Mouse (Mus musculus) liver, adult (tissue): Measurements from ENCODE around the gene Olfr874.

Source experiments
- GATA4 ChIP-seq: IDR thresholded peaks from 2 replicates; pipeline ENCODE4 v1.6.1; 2014; ENCODE audit warnings: mild to moderate bottlenecking, low read length; ENCODE audit not compliant: insufficient replicate concordance

The Olfr874 gene

DNA sequence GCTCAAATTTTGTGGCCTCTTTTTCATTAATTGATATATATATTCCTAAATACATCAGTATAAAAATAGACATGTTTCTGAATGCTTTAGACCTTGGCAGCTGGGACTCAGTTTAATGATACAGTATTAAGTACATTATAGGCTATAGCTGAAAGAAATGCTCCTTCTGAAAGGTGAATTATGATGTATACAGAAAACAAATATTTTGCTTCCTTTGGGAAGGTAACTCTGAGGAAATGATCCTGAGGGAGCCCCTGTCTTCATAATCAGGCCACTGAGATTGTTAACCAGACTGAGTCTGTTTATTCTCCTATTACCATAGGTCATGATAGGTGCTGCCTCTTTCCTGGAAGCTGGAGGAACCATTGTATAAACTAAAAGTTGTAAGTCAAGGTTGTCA lies at the start of gene Olfr874:
Gene Olfr874 (plus strand): TSS at position 301 of the 400 bp plus-strand sequence.
- TF ChIP-seq GATA4 = no peak

DNA sequence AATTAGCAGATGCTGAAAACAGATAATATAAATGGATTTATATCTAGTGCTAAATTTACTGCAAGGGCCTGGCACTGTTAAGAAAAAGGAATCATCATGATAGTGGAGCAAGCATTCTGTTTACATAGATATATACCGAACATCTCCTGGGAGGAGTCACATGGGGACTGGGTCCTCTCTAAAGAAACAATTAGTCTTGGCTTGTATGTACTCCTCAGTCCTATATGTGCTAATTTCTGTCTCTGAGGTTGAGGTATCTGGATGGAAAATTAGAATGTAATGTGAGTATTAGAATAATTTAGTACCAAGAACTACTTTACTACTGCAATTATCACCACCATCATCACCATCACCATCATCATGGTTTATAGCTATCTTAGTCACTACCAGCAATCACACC lies 28.8 kb upstream of the Olfr874 start, which contains the start of gene Olfr160:
Gene Olfr160 (minus strand): TSS at position 101 of the 400 bp plus-strand sequence.
- TF ChIP-seq GATA4 = no peak

DNA sequence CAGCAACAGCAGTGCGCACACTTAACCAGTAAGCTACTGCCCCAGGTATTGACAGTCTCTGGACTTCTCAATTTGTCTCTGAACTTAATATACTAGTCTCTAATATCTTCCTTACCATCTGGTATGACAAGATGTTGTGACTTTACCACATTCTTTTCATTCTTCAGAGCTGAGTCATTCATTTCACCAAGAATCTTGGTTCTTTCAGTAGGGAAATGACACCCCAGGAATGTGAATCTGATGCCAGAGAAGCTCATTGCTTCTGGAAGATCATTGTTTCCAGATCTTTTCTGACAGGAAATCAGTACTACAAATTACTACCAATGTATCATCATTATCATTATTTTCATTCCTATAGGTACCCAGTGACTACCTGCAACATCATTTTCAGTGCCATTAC lies 10.6 kb upstream of the Olfr874 start:
- TF ChIP-seq GATA4 = no peak

DNA sequence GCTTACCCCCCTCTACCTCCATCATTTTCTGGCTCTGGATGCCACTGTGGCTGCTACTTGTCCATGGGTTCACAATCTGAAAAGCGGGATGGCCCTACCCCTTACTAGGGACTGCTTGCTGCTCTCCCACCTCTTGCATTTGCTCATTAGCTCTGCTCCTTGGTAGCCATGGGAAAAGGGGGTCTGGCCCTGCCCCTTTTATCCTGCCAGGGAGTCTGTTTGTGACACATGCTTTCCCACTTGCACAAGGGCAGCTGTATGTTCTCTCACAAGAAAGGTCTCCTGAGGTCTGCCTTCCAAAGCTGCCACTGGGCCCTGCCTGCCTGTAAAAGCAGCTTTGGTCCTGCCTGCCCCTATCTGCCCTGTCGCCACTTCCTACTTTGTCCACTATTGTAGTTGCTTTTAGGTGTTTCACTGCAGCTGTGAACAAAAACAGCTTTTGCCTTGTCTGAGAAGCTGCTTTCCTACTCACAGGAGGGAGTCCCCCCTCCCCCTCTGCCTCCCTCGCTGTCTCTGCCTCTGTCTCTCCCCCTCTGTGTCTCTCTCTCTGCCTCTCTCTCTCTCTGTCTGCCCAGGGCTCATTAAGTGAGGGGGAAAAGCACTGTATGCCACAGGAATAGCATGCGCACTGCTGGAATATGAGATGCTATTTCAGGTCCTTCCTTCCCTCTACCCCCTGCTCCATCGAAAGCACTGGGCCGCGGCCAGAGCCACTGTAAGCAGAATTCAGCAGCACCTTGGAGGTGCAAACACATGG lies 5.6 kb downstream of the Olfr874 start:
- no peak for TF ChIP-seq GATA4

DNA sequence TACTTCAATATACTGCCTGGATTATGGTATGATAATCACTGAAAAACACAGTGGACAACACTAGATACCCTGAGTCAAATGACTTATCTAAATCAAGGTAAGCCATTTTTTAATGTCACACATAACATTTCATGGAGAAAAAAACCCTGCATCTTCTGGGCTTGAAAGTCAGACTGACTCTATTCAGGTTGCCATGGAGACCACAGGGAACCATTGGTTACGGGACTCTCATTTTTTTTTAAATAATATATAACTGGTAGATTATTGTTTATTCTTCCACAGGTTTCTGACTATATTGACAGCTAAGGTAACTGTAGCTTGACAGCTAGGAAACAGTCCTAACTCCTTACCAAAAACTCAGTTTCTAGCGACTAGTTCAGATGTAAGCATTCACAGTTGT lies 6.6 kb downstream of the Olfr874 start:
- TF ChIP-seq GATA4 = no peak

DNA sequence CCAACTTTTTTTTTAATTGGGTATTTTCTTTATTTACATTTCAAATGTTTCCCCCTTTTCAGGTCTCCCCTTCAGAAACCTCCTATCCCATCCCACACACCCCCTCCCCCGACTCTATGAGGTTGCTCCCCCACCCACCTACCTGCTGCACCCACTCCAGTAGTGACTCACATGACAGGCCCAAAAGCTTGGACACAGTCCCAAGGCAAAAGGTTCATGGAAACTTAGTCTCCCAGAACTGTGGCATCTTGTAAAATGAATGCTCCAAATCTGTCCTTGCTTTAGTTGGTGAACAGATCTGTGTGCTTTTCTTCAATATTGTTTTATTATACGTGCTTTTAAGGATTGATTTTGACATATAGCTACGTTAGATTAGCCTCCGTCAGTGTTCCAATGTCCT lies 7.1 kb downstream of the Olfr874 start:
- TF ChIP-seq GATA4 = no peak

DNA sequence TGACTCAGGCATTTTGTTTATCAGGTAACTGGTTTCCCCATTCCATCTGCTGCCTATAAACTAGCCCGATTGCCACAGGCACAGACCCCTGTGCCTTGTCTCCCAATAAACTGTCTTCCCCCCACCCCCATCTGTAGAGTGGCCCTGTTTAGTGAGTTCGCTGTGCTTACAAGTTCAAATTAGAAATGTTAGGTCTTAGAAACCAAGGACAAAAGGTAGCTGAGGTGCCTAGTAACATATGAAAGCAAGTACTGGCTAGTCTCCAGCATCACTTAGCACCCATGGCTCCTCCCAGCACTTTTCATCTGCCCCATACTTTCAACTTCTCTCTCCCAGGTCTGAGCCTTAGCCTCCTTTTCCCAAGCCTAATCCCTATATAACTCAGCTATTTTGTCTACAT lies 16.8 kb downstream of the Olfr874 start:
- TF ChIP-seq GATA4 = no peak

DNA sequence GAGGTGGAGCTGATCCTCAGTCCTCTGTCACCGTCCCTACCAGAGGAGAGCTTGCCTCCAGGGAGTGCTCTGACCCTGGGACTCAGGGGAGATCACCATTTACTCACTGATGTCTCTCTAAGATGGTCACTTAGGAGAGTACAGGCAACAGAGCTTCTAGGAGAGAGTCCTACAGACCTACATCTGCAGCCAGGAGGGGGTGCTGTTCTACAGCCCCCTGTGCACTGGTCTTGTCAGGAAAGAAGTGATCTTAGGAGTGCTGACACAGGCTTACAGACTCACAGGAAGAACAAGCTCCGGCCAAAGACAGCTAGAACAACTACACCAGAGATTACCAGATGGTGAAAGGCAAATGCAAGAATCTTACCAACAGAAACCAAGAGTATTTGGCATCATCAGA lies 17.6 kb downstream of the Olfr874 start:
- TF ChIP-seq GATA4 = no peak

DNA sequence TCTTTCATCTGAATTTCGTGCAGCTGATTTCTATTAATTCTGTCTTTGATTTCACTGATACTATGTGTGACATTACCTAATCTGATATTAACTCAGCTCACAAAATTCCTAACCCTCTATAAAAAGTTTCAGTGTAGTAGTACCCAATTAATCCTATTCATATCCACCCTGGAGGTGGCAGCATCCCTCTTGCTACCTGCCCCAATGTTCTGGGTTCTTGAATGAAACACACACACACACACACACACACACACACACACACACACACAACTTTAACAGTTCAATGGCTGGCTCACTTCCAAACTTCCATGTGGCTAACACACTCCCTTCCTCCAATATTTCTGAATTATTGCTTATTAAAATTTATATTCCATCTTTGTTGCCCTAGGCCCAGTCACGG lies 25.8 kb downstream of the Olfr874 start:
- no peak for TF ChIP-seq GATA4

DNA sequence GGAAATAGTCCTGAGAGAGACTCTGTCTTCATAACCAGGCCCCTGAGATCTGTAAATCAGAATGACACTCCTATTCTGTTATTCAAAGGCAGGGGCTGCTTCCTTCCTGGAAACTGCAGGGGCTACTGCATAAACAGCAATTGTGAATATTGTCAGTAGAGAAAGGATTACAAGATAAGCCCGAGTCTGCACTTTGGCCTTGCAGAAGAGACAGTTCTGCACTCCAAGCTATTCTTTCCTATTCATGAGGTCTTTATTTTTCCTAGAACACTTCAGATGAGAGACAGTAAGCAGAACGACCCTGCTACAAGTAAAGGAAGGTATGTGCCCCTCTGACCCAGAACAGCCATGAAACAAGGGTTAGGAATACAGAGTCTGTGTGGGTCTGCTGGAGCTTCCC lies 26.9 kb downstream of the Olfr874 start, which contains the start of gene Olfr875:
Gene Olfr875 (plus strand): TSS at position 99 of the 400 bp plus-strand sequence.
- no peak for TF ChIP-seq GATA4

DNA sequence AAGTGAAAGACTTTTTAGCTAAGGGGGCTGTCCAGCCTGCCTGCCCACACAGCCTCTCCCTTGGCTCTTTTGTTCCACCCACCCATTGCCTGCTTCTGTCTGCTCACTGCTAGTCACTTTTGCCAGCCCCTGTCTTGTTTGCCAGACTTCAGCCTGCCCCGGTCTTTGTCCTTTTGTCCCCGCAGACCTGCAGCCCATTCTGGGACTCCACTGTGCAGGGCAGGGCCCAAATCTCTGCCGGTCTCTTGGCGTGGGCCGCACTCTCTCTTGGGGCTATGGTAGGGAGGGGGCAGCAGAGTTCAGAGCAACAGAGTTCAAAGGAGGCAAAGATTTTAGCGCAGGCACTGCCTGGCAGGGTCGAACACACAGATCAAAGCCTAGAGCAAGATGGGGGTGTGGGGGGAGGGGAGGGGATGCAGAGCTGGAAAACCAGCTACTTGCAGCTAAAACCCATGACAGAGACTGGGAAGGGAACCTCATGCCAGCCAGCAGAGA lies 37.9 kb downstream of the Olfr874 start:
- no peak for TF ChIP-seq GATA4

DNA sequence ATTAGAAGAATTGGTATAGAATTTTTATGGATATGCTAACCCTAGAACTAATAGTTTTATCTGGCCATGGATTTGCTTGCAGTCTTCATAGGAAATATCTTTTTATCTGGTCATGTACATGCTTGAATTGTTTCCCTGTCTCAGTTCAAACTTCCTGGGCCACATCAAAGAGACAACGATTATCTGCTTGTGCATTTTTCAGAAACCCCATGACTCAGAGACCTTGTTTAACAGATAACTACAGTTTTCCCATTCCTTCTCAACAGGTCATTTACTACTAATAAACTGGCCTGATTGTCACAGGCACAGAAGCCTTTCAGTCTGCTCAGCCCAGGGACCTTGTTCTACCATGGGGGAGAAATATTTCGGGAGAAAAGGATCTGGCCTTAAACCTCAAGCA lies 41.5 kb downstream of the Olfr874 start:
- no peak for TF ChIP-seq GATA4
